Mouse (Mus musculus) 3134 (cell line): ENCODE results near the gene Itgax.
"Not testable (repeated sequence)": the region's sequence is repeated elsewhere in the genome, so short reads cannot be mapped to it uniquely, and the experiment has no call there.

Experiments used
- DNase-seq: peaks from one replicate; pipeline ENCODE4 v3.0.0-alpha.2; 2011; ENCODE audit warnings: low spot score; ENCODE audit not compliant: insufficient read length; ENCODE audit errors: extremely low read depth

Gene Itgax

GRCm38 (mm10) chr7:128158688-128159354 is 29.5 kb downstream of the Itgax start:
- DNase-seq = not testable (repeated sequence)

GRCm38 (mm10) chr7:128164001-128164400 is 34.7 kb downstream of the Itgax start:
- DNase-seq = no peak

GRCm38 (mm10) chr7:128166391-128166790 is 37.0 kb downstream of the Itgax start:
- no peak for DNase-seq

GRCm38 (mm10) chr7:128169996-128170395 is 40.6 kb downstream of the Itgax start:
- DNase-seq = no peak

GRCm38 (mm10) chr7:128178385-128178784 is 49.0 kb downstream of the Itgax start:
- no peak for DNase-seq

- DNase-seq = no peak
Observed at GRCm38 (mm10) chr7:128180126-128180525, 50.8 kb downstream of the Itgax start.

- DNase-seq = no peak
Observed at GRCm38 (mm10) chr7:128180546-128180945, 51.2 kb downstream of the Itgax start.

GRCm38 (mm10) chr7:128181691-128182090 is 52.3 kb downstream of the Itgax start:
- no peak for DNase-seq
